10 mouse cellular contexts compared by ENCODE assay signal in genomic region chr11:77503511-77503910, GRCm38 (mm10). TPM values are rescaled to one million over a fixed set of nuclear protein-coding genes. Genes with fewer than 3 reads are reported as not detected.
DNase-seq lines count a peak whose midpoint lies in the region; ATAC-seq and TF ChIP-seq lines count a peak whose summit lies in the region.
"Had no signal": no experiment of that assay in that cellular context is flagged by ENCODE, and none has a peak within 500 bp of the region (broad histone marks: within the 10 kb centered on the region; RNA-seq: fewer than 3 reads in every experiment).

No protein-coding gene starts in this region.

- H3K4me2 ChIP-seq in heart, embryonic 12.5 days: no peak overlapping the region
- H3K4me2 ChIP-seq: forebrain, embryonic 13.5 days; hindbrain, embryonic 13.5 days had no signal

- intact Hi-C loops in heart, adult 2 months (cut with DNase I): no loop called here

- TF ChIP-seq EP300 in heart, adult 2 months (IDR thresholded peaks at IDR 0.05; ENCODE audit: insufficient read depth, low read depth, low read length): no peak

- no peaks in the 10 kb centered on the region for H3K9me3 ChIP-seq in heart, embryonic 12.5 days (replicated peaks)
- H3K9me3 ChIP-seq in E14TG2a.4 (ENCODE audit: low read length): no peaks in the 10 kb centered on the region
- H3K9me3 ChIP-seq: forebrain, embryonic 13.5 days; hindbrain, embryonic 13.5 days had no signal

- TF ChIP-seq POLR2A in heart, adult 2 months (IDR thresholded peaks at IDR 0.05; ENCODE audit: insufficient read depth, low read depth, low read length): no peak

- WGBS in heart, adult 2 months: 34% methylated on average over 3 of the region's 3 CpGs
- 69% methylated on average over 3 of the region's 3 CpGs for WGBS in heart, embryonic 12.5 days

- peaks cover 2% of the 10 kb centered on the region; the same call in 1 of the 2 replicates for H3K79me2 ChIP-seq in heart, adult 2 months (replicated peaks; ENCODE audit: control insufficient read depth, insufficient read depth, low read length)

- H3K4me1 ChIP-seq in heart, adult 2 months (ENCODE audit: control insufficient read depth, insufficient read depth, low read length): peaks cover 16% of the 10 kb centered on the region
- peaks cover 27% of the 10 kb centered on the region for H3K4me1 ChIP-seq in heart, embryonic 12.5 days (replicated peaks)
- peaks cover 98% of the 10 kb centered on the region for H3K4me1 ChIP-seq in E14TG2a.4 (replicated peaks; ENCODE audit: low read depth, low read length)

- H3K4me3 ChIP-seq in heart, adult 2 months: no peak overlapping the region
- no peak overlapping the region for H3K4me3 ChIP-seq in heart, embryonic 12.5 days
- peak overlapping the region; percentile 46 for H3K4me3 ChIP-seq in E14TG2a.4 (replicated peaks; ENCODE audit: low read length)
- H3K4me3 ChIP-seq: forebrain, embryonic 13.5 days; hindbrain, embryonic 13.5 days had no signal

- no peak for ATAC-seq in heart, embryonic 12.5 days (ENCODE audit: insufficient number of reproducible peaks, low FRiP score)
- ATAC-seq in CD4-positive, CD25-positive, alpha-beta regulatory T cell, adult 4 months: no peak
- ATAC-seq: forebrain, embryonic 13.5 days had no signal

- peaks cover 2% of the 10 kb centered on the region; the same call in 1 of the 2 replicates for H3K36me3 ChIP-seq in heart, adult 2 months (ENCODE audit: control insufficient read depth, insufficient read depth, low read length)
- H3K36me3 ChIP-seq in heart, embryonic 12.5 days: peaks cover 84% of the 10 kb centered on the region
- H3K36me3 ChIP-seq in E14TG2a.4 (ENCODE audit: insufficient read depth, low read length): peaks cover 93% of the 10 kb centered on the region

- H3K9ac ChIP-seq in heart, adult 2 months (ENCODE audit: low read depth, low read length): no peak overlapping the region
- no peak overlapping the region for H3K9ac ChIP-seq in heart, embryonic 12.5 days
- H3K9ac ChIP-seq: forebrain, embryonic 13.5 days; hindbrain, embryonic 13.5 days had no signal

- peak in 1 of 2 experiments; percentile 63 for DNase-seq in heart, adult 2 months
- peak; percentile 70 for DNase-seq in 3T3-L1 (ENCODE audit: low read depth, low spot score)
- peak; percentile 76 for DNase-seq in gastrocnemius, postnatal 25 days
- no peak for DNase-seq in left cerebral cortex, adult 9 months (ENCODE audit: low spot score in 2 of 2)

- H3K27ac ChIP-seq in heart, adult 2 months: peak overlapping the region; percentile 1
- H3K27ac ChIP-seq in heart, embryonic 12.5 days (ENCODE audit: poor library complexity, severe bottlenecking): no peak overlapping the region
- H3K27ac ChIP-seq: forebrain, embryonic 13.5 days; hindbrain, embryonic 13.5 days had no signal

- no peak for TF ChIP-seq CTCF in heart, adult 2 months (IDR thresholded peaks at IDR 0.05)
- TF ChIP-seq CTCF in E14TG2a.4 (conservative IDR thresholded peaks at IDR 0.05; ENCODE audit: low read length): no peak

- no peaks in the 10 kb centered on the region for H3K27me3 ChIP-seq in heart, adult 2 months (ENCODE audit: control insufficient read depth, insufficient read depth, low read length)
- H3K27me3 ChIP-seq in heart, embryonic 12.5 days (replicated peaks): no peaks in the 10 kb centered on the region
- no peaks in the 10 kb centered on the region for H3K27me3 ChIP-seq in E14TG2a.4 (ENCODE audit: insufficient read depth, low read length)
- H3K27me3 ChIP-seq: forebrain, embryonic 13.5 days; hindbrain, embryonic 13.5 days had no signal

RNA-seq across cellular contexts. Expression of gene Git1, which starts 10.1 kb away (rescaled TPM):
- 10 to 100 TPM; 53.3 to 59.4 TPM for total RNA-seq in heart, adult 2 months (2021)
- 52.3 and 54.0 TPM in 2 replicates for polyA plus RNA-seq in heart, adult 2 months (2012; rRNA removed)
- polyA plus RNA-seq in heart, embryonic 12.5 days (2016; fragmentation: Nextera tagmentation; extraction: Ambion mirVana): 9.3 and 10.2 TPM in 2 replicates
- 10 to 100 TPM; 24.1 to 24.6 TPM for total RNA-seq in gastrocnemius, postnatal 25 days (2021)
- polyA plus RNA-seq in CD4-positive, CD25-positive, alpha-beta regulatory T cell, adult 4 months (2017; shearing (Covaris generic)): 10 to 100 TPM in 1 of 2 experiments, 1 to 10 TPM in 1; 9.6 to 10.9 TPM

RNA-seq across cellular contexts. Expression of gene Abhd15, which starts 11.4 kb away (rescaled TPM):
- total RNA-seq in heart, adult 2 months (2021): 1 to 10 TPM; 2.4 to 2.9 TPM
- 1.4 and 2.0 TPM in 2 replicates for polyA plus RNA-seq in heart, adult 2 months (2012; rRNA removed)
- 0.72 and 1.4 TPM in 2 replicates for polyA plus RNA-seq in heart, embryonic 12.5 days (2016; fragmentation: Nextera tagmentation; extraction: Ambion mirVana)
- total RNA-seq in gastrocnemius, postnatal 25 days (2021): 1 to 10 TPM in 1 of 2 experiments, under 1 TPM in 1; 0.26 to 2.1 TPM
- 1 to 10 TPM; 2.0 to 3.7 TPM for polyA plus RNA-seq in CD4-positive, CD25-positive, alpha-beta regulatory T cell, adult 4 months (2017; shearing (Covaris generic))

RNA-seq across cellular contexts. Expression of gene Trp53i13, which starts 12.3 kb away (rescaled TPM):
- 1 to 10 TPM; 8.3 to 9.8 TPM for total RNA-seq in heart, adult 2 months (2021)
- polyA plus RNA-seq in heart, adult 2 months (2012; rRNA removed): 13.5 and 14.2 TPM in 2 replicates
- 29.4 and 30.2 TPM in 2 replicates for polyA plus RNA-seq in heart, embryonic 12.5 days (2016; fragmentation: Nextera tagmentation; extraction: Ambion mirVana)
- 1 to 10 TPM; 3.6 to 3.7 TPM for total RNA-seq in gastrocnemius, postnatal 25 days (2021)
- polyA plus RNA-seq in CD4-positive, CD25-positive, alpha-beta regulatory T cell, adult 4 months (2017; shearing (Covaris generic)): 1 to 10 TPM; 5.9 to 8.5 TPM

RNA-seq across cellular contexts. Expression of gene Ankrd13b, which starts 14.0 kb away (rescaled TPM):
- 10 to 100 TPM in 1 of 2 experiments, 1 to 10 TPM in 1; 9.2 to 10.6 TPM for total RNA-seq in heart, adult 2 months (2021)
- 19.4 and 20.3 TPM in 2 replicates for polyA plus RNA-seq in heart, adult 2 months (2012; rRNA removed)
- polyA plus RNA-seq in heart, embryonic 12.5 days (2016; fragmentation: Nextera tagmentation; extraction: Ambion mirVana): 3.7 and 4.8 TPM in 2 replicates
- 1 to 10 TPM; 7.4 to 7.8 TPM for total RNA-seq in gastrocnemius, postnatal 25 days (2021)
- polyA plus RNA-seq in CD4-positive, CD25-positive, alpha-beta regulatory T cell, adult 4 months (2017; shearing (Covaris generic)): 1 to 10 TPM; 1.3 to 1.4 TPM

RNA-seq across cellular contexts. Expression of gene Gm10392, which starts 15.5 kb away (rescaled TPM):
- total RNA-seq in heart, adult 2 months (2021): not detected
- polyA plus RNA-seq in heart, adult 2 months (2012; rRNA removed): 0.06 TPM in 1 of 2 replicates, not detected in the other
- polyA plus RNA-seq in heart, embryonic 12.5 days (2016; fragmentation: Nextera tagmentation; extraction: Ambion mirVana): not detected in 2 replicates
- not detected for total RNA-seq in gastrocnemius, postnatal 25 days (2021)
- under 1 TPM; 0.48 to 0.58 TPM for polyA plus RNA-seq in CD4-positive, CD25-positive, alpha-beta regulatory T cell, adult 4 months (2017; shearing (Covaris generic))
- polyA plus RNA-seq: hindbrain, embryonic 13.5 days; large intestine, adult 2 months had no signal

Comparison
In these comparisons a context has a peak if more than half of its experiments do, and no peak if none do; other contexts are left out.
1. DNase-seq: peak in 3T3-L1 (single experiment) and gastrocnemius, postnatal 25 days (single experiment); none in left cerebral cortex, adult 9 months (0 of 2).